Mouse (Mus musculus) hindbrain, postnatal 0 days (tissue): Measurements from ENCODE around the gene Gm14569. TPM values are rescaled to one million over a fixed set of nuclear protein-coding genes. Genes with fewer than 3 reads are reported as not detected.

Experiments used
- ATAC-seq: fragments of 200-750 bp; cut with Nextera tagmentation; 2 replicates; pipeline ENCODE4 v1.8.0; 2017; ENCODE audit warnings: mild to moderate bottlenecking, moderate TSS enrichment, moderate library complexity
- DNase-seq: peaks from one replicate; pipeline ENCODE4 v3.0.0-alpha.2; 2015; ENCODE audit warnings: low spot score
- H3K27ac ChIP-seq: fragments of 300-500 bp; sonication (generic); 2 replicates; pipeline ENCODE4 v1.5.1; 2014; ENCODE audit warnings: mild to moderate bottlenecking
- H3K27me3 ChIP-seq: fragments of 300-500 bp; sonication (generic); 2 replicates; pipeline ENCODE4 v1.6.1; 2014; ENCODE audit warnings: low read length, mixed read lengths; ENCODE audit not compliant: insufficient read depth
- H3K36me3 ChIP-seq: fragments of 300-500 bp; sonication (generic); 2 replicates; pipeline ENCODE4 v1.6.1; 2014; ENCODE audit warnings: low read length, mixed read lengths; ENCODE audit not compliant: insufficient read depth
- H3K4me1 ChIP-seq: fragments of 300-500 bp; sonication (generic); 2 replicates; pipeline ENCODE4 v1.6.1; 2014; ENCODE audit warnings: antibody characterized with exemption, low read length, mixed read lengths; ENCODE audit not compliant: insufficient read depth
- H3K4me2 ChIP-seq: fragments of 300-500 bp; sonication (generic); 2 replicates; pipeline ENCODE4 v1.6.1; 2014; ENCODE audit warnings: low read depth, mild to moderate bottlenecking, low read length, moderate library complexity, mixed read lengths
- H3K4me3 ChIP-seq: fragments of 300-500 bp; sonication (generic); 2 replicates; pipeline ENCODE4 v1.5.1; 2014; ENCODE audit warnings: low read length
- H3K9ac ChIP-seq: fragments of 300-500 bp; sonication (generic); replicated peaks from 2 replicates; pipeline ENCODE4 v1.6.1; 2014; ENCODE audit warnings: mild to moderate bottlenecking, low read length, moderate library complexity, mixed read lengths
- H3K9me3 ChIP-seq: fragments of 300-500 bp; sonication (generic); 2 replicates; pipeline ENCODE4 v1.6.1; 2016; ENCODE audit warnings: low read length, mixed read lengths
- CTCF ChIP-seq: IDR thresholded peaks from 2 replicates; pipeline ENCODE4 v1.5.1; 2016; ENCODE audit warnings: antibody characterized with exemption, control low read depth, low read depth
- WGBS: fragments of 180-500 bp; shearing (Covaris S2); extraction: QIAGEN DNeasy Blood & Tissue Kit; methylation state at CpG from one replicate; pipeline ENCODE4 v1.1.7; 2014; 5-methylcytosine and 5-hydroxymethylcytosine counted together
- polyA plus RNA-seq: library from polyadenylated mRNA; unstranded; fragments of >200 nt; fragmentation: Nextera tagmentation; extraction: Ambion mirVana; gene quantifications from 2 replicates; pipeline ENCODE4 v1.2.1, GENCODE M21; 2015
- total RNA-seq: library from RNA; depleted of rRNA; stranded (reverse); fragments of >200 nt; gene quantifications from 2 replicates; pipeline ENCODE4 v1.2.3, GENCODE M21; 2014

Gene Gm14569
- total and polyA plus RNA-seq, 2 experiments from 2014 or later = 1.9 TPM; not detected in 1

DNA sequence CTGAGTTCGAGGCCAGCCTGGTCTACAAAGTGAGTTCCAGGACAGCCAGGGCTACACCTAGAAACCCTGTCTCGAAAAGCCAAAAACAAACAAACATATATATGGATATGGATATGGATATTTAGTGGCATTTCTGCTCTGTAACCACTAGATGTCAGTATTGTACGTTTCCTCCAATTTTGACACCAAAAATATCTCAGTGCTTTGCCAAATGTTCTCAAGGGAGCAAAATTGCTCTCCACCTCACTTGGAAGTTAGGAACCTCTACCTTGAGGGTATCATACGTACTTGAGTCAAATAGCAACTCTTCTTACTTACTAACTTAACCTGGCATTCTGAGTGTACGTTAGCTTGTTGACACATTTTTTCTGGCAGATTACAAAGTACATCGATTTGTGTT lies 15.2 kb upstream of the Gm14569 start:
- H3K27me3 ChIP-seq = no peaks in the 10 kb centered on the region
- no peak overlapping the region for H3K4me2 ChIP-seq
- 48% methylated on average over 6 of the region's 6 CpGs for WGBS
- H3K27ac ChIP-seq = no peak overlapping the region
- no peaks in the 10 kb centered on the region for H3K9me3 ChIP-seq
- H3K9ac ChIP-seq = no peak overlapping the region
- H3K4me1 ChIP-seq = no peaks in the 10 kb centered on the region
- no peak for ATAC-seq
- H3K4me3 ChIP-seq = no peak overlapping the region
- peak; percentile 62 for TF ChIP-seq CTCF
- H3K36me3 ChIP-seq = no peaks in the 10 kb centered on the region
- peak; percentile 57 for DNase-seq

DNA sequence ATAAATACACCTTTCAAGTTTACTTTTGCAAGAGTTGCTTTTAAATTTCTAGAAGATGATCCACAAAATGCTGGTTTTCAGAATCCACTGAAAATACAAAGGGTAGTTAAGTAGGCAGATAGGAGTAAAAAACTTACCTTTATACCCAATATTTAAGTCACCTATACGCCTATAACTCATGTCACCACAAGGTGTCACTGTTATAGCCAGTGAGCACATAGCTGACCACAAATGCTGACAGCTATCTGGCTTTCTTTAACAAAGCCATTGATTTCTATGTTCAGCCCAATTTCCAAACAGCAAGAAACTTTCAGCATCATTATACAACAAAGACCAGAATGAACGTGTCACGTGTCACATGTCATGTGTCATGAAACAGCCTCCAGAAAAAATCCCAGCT lies 2.1 kb downstream of the Gm14569 start:
- ATAC-seq = peak; percentile 47; the same call in 1 of the 2 replicates
- no peaks in the 10 kb centered on the region for H3K36me3 ChIP-seq
- whole genome bisulfite sequencing = 29% methylated on average over 3 of the region's 3 CpGs
- H3K4me3 ChIP-seq = no peak overlapping the region
- peak; percentile 47 for DNase-seq
- H3K9me3 ChIP-seq = no peaks in the 10 kb centered on the region
- peak; percentile 67 for TF ChIP-seq CTCF
- no peaks in the 10 kb centered on the region for H3K4me1 ChIP-seq
- no peak overlapping the region for H3K27ac ChIP-seq
- no peaks in the 10 kb centered on the region for H3K27me3 ChIP-seq
- H3K9ac ChIP-seq = no peak overlapping the region
- H3K4me2 ChIP-seq = no peak overlapping the region

DNA sequence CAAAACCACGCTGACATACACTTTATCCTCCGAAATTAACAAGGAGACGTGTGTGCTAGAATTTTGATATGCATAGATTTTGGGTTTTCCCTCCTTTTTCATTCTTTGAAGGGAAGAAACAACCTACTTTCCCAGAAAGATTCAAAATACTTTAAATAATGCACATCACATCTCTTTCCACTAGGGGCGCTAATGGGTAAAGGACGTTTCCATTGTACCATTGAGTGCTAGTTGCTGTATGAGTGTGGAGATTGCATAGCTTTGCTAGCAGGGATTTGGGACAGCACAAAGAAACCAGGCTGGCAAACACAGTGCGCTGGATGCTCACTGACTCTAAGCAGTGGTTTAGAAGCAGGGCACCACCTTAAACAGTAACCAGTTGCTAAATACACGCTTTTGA lies 3.6 kb downstream of the Gm14569 start:
- Histone ChIP-seq H3K4me1 (no peaks in the 10 kb centered on the region), H3K36me3 (no peaks in the 10 kb centered on the region), H3K27me3 (no peaks in the 10 kb centered on the region), H3K9ac (no peak overlapping the region), H3K9me3 (no peaks in the 10 kb centered on the region), H3K4me3 (no peak overlapping the region), H3K27ac (no peak overlapping the region), H3K4me2 (no peak overlapping the region)
- ATAC-seq = no peak
- DNase-seq = peak; percentile 39
- peak; percentile 64 for TF ChIP-seq CTCF
- 38% methylated on average over 7 of the region's 7 CpGs for whole genome bisulfite sequencing

DNA sequence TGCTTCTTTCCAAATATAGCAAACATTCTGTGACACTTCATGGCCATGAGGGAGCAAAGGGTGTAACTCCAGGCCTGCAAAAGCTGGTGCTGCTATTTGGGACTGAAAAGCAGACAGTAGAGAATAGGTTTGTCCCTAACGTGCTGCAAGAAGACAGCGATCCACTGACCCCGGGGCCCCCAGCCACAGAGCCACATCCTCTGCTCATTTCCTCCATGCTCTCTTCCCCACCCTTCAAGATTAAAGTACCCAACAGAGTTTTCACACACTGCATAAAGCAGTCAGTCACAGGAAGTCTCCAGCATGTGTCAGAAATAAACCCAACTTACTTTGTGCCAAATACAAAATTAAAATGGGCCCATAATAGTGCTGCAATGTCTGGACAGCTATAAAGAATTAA lies 16.8 kb downstream of the Gm14569 start:
- 71% methylated on average over 3 of the region's 3 CpGs for WGBS
- Histone ChIP-seq H3K4me1 (no peaks in the 10 kb centered on the region), H3K9me3 (no peaks in the 10 kb centered on the region), H3K9ac (no peak overlapping the region), H3K27ac (no peak overlapping the region), H3K36me3 (no peaks in the 10 kb centered on the region), H3K4me2 (no peak overlapping the region), H3K4me3 (no peak overlapping the region), H3K27me3 (no peaks in the 10 kb centered on the region)
- DNase-seq (no peak), ATAC-seq (no peak)
- no peak for TF ChIP-seq CTCF

DNA sequence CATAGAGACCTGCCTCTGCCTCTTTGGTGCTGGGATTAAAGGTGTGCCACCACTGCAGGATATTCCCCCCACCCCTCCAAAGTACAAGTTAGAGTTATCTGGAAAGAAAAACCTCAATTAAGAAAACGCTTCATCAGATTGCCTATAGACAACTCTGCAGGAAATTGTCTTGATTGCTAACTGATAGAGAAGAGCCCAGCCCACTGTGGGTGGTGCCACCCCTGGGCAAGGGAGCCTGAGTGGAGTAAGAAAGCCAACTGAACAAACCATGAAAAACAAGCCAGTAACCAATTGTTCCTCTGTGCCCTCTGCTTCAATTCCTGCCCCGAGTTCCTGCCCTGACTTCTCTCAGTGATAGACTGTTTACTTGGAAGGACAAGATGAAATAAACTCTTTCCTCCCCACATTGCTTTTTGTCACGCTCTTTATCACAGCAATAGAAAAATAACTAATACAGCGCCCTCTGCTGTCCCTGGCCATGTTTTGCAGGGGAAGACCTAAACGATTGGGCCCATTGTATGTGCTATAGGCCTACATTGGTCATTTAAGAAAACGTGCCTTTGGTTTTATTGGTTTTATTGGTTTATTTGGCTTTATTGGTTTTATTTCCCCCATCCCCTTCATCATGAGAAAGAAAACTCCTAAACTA lies 17.4 kb downstream of the Gm14569 start:
- Histone ChIP-seq H3K4me3 (no peak overlapping the region), H3K36me3 (no peaks in the 10 kb centered on the region), H3K27ac (no peak overlapping the region), H3K9ac (no peak overlapping the region), H3K27me3 (no peaks in the 10 kb centered on the region), H3K4me2 (no peak overlapping the region), H3K4me1 (no peaks in the 10 kb centered on the region), H3K9me3 (no peaks in the 10 kb centered on the region)
- DNase-seq = peak; percentile 5
- 54% methylated on average over 6 of the region's 6 CpGs for WGBS
- TF ChIP-seq CTCF = no peak; the same call in 1 of the 2 replicates
- ATAC-seq = no peak

DNA sequence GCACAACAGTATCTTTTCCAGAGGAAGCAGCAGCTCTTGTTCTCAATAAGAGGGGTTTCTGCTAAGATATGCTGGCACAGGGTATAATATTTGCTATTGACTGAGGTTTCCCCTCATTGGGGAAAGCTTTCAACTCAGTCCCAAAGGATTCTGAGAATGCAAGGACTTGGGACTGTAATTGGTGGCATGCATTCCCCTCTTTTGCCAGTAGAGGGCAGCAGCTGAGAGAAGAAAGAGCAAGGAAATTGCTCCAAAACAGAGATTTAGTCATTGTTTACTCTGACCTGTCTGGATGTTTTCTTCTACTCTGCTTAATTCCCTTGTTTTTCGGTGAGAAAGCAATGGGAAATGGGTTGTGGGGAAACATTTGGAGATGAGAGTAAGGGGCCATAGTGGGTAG lies 35.6 kb downstream of the Gm14569 start:
- peak; percentile 58 for TF ChIP-seq CTCF
- Histone ChIP-seq H3K27me3 (no peaks in the 10 kb centered on the region), H3K36me3 (no peaks in the 10 kb centered on the region), H3K27ac (no peak overlapping the region), H3K9ac (no peak overlapping the region), H3K9me3 (no peaks in the 10 kb centered on the region), H3K4me3 (no peak overlapping the region), H3K4me1 (no peaks in the 10 kb centered on the region), H3K4me2 (no peak overlapping the region)
- no peak for ATAC-seq
- 47% methylated on average over 1 of the region's 1 CpGs for WGBS
- DNase-seq = no peak

DNA sequence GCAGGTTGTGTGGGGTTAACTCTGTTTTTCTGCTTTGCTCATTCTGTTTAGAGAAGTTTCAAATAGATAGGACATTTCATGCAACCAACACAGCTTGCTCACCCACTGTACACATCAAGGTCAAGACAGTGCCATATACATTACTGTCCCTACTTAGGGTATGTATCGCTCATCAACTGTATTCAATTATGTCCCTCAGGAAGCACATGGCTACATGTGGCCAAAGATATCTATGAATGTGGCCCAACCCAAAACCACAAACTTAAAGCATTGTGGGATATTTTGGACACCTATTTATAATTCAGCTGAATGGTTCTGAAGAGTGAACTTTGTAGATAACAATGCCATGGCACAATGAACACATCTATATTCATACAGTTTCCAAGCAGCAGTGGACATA lies 53.7 kb downstream of the Gm14569 start:
- Histone ChIP-seq H3K36me3 (no peaks in the 10 kb centered on the region), H3K27ac (no peak overlapping the region), H3K9ac (no peak overlapping the region), H3K4me3 (no peak overlapping the region), H3K4me2 (no peak overlapping the region), H3K4me1 (no peaks in the 10 kb centered on the region), H3K27me3 (no peaks in the 10 kb centered on the region), H3K9me3 (no peaks in the 10 kb centered on the region)
- TF ChIP-seq CTCF = no peak
- ATAC-seq (no peak), DNase-seq (no peak)
- 94% methylated on average over 1 of the region's 1 CpGs for WGBS
